16 mouse cellular contexts compared by ENCODE assay signal in genomic region chr5:35076369-35076768, GRCm38 (mm10). TPM values are rescaled to one million over a fixed set of nuclear protein-coding genes. Genes with fewer than 3 reads are reported as not detected.
"Had no signal": no experiment of that assay in that cellular context is flagged by ENCODE, and none has a peak within 500 bp of the region (broad histone marks: within the 10 kb centered on the region; RNA-seq: fewer than 3 reads in every experiment).

No protein-coding gene starts in this region.

- H3K4me3 ChIP-seq: neural tube, embryonic 13.5 days; neural tube, embryonic 15.5 days; stomach, embryonic 15.5 days had no signal

- H3K36me3 ChIP-seq: stomach, embryonic 15.5 days had no signal

- H3K9me3 ChIP-seq: neural tube, embryonic 13.5 days; neural tube, embryonic 15.5 days; stomach, embryonic 15.5 days had no signal

- H3K4me1 ChIP-seq: stomach, embryonic 15.5 days had no signal

- DNase-seq: retina, postnatal 1 day; right cerebral cortex, adult 18-20 months; right cerebral cortex, postnatal 14 days; right cerebral cortex, postnatal 25 days; right cerebral cortex, postnatal 4 days; spleen, adult 18-20 months; thymus, adult 18-20 months; thymus, adult 2 months; thymus, postnatal 14 days; thymus, postnatal 25 days; thymus, postnatal 36 days; thymus, postnatal 4 days had no signal

RNA-seq across cellular contexts. Expression of gene Dok7, which starts 19.8 kb away (rescaled TPM):
- total RNA-seq: neutrophil, adult 5-6 weeks had no signal

RNA-seq across cellular contexts. Expression of gene Hgfac, which starts 35.1 kb away (rescaled TPM):
- total RNA-seq: neutrophil, adult 5-6 weeks had no signal
